Mouse (Mus musculus): ENCODE measurements at regions not wholly inside any gene's neighbourhood (a gene's known extent, or its start where the extent isn't known, plus 50 kb on each side); places are given as distances from the start of the nearest gene placed in this dataset.

- DNase-seq (ENCODE audit: low spot score in 2 of 2), result no peak
Measured at GRCm38 (mm10) chr11:64138934-64139333, 59.7 kb upstream of the Cox10 start.

DNA sequence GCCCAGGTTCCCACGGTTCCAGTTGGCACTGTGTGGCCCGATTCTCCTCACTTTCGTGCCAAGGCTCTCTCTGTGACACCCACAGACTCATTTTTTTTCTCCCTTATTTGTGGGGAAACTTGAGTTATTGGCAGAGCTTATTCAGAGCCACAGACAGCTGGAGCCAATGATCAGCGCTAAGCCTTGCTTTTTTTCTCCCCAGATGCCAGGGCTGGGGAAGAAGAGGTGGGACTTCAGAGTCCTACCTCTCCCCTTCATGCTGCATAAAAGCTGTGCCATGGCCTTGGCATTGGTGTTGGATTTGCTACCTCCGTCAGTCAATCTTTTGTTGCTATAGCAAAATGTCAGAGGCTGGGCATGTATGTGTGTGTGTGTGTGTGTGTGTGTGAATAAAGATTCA, 56.5 kb upstream of the Cox10 start:
- no peak for DNase-seq (ENCODE audit: low spot score in 2 of 2)

- DNase-seq (ENCODE audit: low spot score in 2 of 2), result no peak
Measured at GRCm38 (mm10) chr11:64135308-64135591, 56.0 kb upstream of the Cox10 start.

DNA sequence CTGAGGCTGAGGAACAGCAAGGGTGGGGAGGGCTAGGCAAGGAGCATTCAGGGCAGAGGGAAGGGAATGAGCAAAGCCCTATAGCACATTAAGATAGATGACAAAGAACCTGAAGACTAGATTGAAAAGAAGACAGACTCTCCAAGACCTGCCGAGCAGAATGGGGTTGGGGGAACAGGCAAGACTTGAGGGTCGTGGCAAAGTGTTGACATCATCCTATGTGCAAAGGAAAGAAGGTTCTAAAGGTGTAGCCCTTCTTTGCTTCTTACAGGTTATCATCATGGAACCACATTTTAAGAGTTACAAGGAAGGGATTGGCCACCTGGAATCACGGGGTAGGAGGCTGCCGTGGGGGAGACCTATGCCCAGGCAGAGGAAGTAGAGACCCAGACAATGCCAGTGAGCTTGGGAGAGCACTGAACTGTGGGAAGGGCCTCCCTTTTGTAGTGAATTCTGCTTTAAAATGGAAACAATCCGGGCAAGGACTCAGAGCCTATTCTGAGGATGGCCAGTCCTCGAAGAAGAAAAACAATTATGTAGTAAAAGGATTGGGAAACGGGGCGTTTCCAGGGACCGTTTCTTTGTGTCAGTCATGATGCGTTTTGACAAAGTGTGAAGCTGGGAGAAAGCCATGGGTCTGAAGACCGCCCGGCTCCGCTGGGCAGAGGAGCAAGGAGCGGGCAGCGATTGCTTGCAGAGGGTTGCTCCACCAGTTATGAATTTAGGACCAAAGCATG, 55.5 kb upstream of the Cox10 start:
- no peak for DNase-seq (ENCODE audit: low spot score in 2 of 2)

All from thymus, postnatal 10 days (tissue).